Mouse (Mus musculus) heart, embryonic 13.5 days (tissue): ENCODE measurements at regions not wholly inside any gene's neighbourhood (a gene's known extent, or its start where the extent isn't known, plus 50 kb on each side); places are given as distances from the start of the nearest gene placed in this dataset.

Source experiments
- ATAC-seq: fragments of 200-750 bp; cut with Nextera tagmentation; 2 replicates; pipeline ENCODE4 v1.8.0; 2017; ENCODE audit warnings: moderate TSS enrichment; ENCODE audit not compliant: insufficient number of reproducible peaks, low FRiP score, low TSS enrichment; ENCODE audit errors: extremely low read depth
- H3K27ac ChIP-seq: fragments of 300-500 bp; sonication (generic); replicated peaks from 2 replicates; pipeline ENCODE4 v1.5.1; 2015; ENCODE audit warnings: moderate library complexity, mild to moderate bottlenecking, inconsistent platforms
- H3K27me3 ChIP-seq: fragments of 300-500 bp; sonication (generic); replicated peaks from 2 replicates; pipeline ENCODE4 v1.6.1; 2015; ENCODE audit warnings: mild to moderate bottlenecking, inconsistent platforms
- H3K36me3 ChIP-seq: fragments of 300-500 bp; sonication (generic); 2 replicates; pipeline ENCODE4 v1.6.1; 2015; ENCODE audit warnings: mild to moderate bottlenecking, inconsistent platforms
- H3K4me1 ChIP-seq: fragments of 300-500 bp; sonication (generic); 2 replicates; pipeline ENCODE4 v1.6.1; 2015; ENCODE audit warnings: inconsistent platforms
- H3K4me2 ChIP-seq: fragments of 300-500 bp; sonication (generic); 2 replicates; pipeline ENCODE4 v1.6.1; 2015; ENCODE audit warnings: inconsistent platforms, mild to moderate bottlenecking, moderate library complexity
- H3K4me3 ChIP-seq: fragments of 300-500 bp; sonication (generic); 2 replicates; pipeline ENCODE4 v1.5.1; 2015; ENCODE audit warnings: moderate library complexity, mild to moderate bottlenecking, inconsistent platforms
- H3K9ac ChIP-seq: fragments of 300-500 bp; sonication (generic); 2 replicates; pipeline ENCODE4 v1.6.1; 2015; ENCODE audit warnings: inconsistent platforms, mild to moderate bottlenecking, moderate library complexity
- H3K9me3 ChIP-seq: fragments of 300-500 bp; sonication (generic); 2 replicates; pipeline ENCODE4 v1.6.1; 2016; ENCODE audit warnings: inconsistent platforms
- WGBS: fragments of 180-500 bp; shearing (Covaris S2); methylation state at CpG from one replicate; pipeline ENCODE4 v1.1.7; 2015; ENCODE audit warnings: mixed read lengths; 5-methylcytosine and 5-hydroxymethylcytosine counted together

DNA sequence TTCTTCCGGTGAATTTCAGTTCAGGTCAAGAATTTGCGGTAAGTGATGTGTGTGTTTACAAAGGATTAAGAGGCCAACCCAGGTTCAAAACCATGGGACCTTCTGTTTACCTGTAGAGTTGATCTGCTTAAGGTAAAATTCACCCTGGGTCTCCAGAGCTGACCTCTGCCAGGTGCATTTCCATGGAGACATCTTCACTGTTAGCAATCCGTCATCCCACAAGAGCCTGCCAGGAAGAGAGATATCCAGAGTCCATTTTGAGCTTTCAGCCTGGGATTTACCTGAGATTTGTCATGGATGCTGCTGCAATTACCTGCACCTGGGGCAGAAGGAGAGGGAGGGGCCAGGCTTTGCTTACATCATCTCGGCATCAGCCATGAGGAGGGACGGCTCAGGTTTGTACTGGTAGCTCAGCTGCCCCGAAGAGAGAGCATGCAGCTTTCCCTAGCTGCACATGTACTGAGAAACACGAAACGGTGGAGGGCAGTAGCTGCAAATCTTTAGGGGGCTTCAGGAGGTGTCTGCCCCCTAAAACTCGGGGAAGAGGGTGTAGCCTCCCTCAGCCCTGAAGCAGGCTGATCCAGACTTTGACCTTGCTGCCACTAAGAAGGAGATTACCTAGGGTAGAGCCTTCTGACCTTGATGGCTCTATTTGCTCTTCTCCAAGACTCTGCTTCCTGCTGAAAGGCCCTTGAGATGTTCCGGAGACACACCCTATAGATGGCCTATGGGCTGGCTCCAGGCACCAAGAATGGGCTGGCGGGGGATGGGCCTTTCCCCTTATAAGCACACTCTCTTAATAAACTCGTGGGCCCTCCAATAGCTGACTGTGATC is 153.7 kb downstream of the Snx10 start:
- no peaks in the 10 kb centered on the region for H3K36me3 ChIP-seq
- H3K27ac ChIP-seq: no peak overlapping the region
- peaks cover 4% of the 10 kb centered on the region for H3K4me1 ChIP-seq
- H3K27me3 ChIP-seq: no peaks in the 10 kb centered on the region
- no peak overlapping the region for H3K9ac ChIP-seq
- H3K9me3 ChIP-seq: no peaks in the 10 kb centered on the region
- 72% methylated on average over 12 of the region's 12 CpGs for WGBS
- no peak for ATAC-seq
- no peak overlapping the region for H3K4me2 ChIP-seq
- no peak overlapping the region for H3K4me3 ChIP-seq

DNA sequence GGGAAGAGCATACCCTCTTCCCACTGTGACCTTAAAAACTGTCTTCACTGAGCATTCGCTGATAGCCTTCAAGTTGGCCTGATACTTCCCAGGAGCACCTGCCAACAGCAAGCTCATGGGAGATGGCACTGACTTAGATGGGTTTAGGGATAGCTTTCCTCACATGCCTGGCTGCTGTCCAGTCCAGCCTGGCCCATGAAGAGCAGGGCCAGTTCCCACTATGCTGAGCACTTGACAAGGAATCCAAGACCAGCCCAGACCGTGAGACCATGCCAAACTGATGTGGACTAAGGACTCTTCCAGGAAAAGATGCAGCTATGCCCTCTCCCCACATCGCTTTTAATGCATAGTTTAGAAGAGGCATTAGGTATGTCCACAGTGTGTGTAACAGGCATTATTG is 155.0 kb downstream of the Snx10 start:
- WGBS: 71% methylated on average over 3 of the region's 3 CpGs
- Histone ChIP-seq H3K9ac (no peak overlapping the region), H3K4me3 (no peak overlapping the region), H3K9me3 (no peaks in the 10 kb centered on the region), H3K4me1 (peaks cover 4% of the 10 kb centered on the region), H3K27ac (no peak overlapping the region), H3K36me3 (no peaks in the 10 kb centered on the region), H3K4me2 (no peak overlapping the region), H3K27me3 (no peaks in the 10 kb centered on the region)
- ATAC-seq: no peak

DNA sequence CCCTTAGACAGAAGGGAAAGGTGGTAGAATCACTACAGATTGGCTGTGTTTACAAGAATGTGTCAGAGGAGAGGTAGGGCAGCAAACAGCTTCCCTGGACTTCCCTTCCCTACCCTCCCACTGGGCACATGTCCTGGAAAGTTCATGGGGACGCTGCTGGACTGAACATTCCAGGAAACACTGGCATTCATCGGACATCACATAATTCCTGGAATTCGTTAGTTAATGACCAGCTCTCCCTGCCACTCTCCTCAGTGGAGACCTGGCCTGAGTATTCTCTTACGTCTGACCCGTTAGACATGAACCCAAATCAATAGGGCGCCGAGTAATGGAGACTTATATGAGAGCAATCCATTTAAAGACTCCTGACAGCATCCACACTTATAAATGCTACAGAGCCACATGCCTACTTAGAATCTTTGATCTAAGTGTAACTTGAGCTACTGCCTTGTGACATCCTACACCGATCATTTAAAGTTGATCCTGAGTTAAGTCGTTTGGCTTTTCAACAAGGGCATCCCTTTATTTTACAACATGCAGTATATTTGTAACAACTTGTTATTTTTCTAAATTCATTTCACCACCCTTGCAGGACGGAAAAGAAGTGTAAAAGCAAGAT is 156.6 kb downstream of the Snx10 start:
- Histone ChIP-seq H3K27ac (no peak overlapping the region), H3K4me2 (no peak overlapping the region), H3K9me3 (no peaks in the 10 kb centered on the region), H3K4me1 (peaks cover 4% of the 10 kb centered on the region), H3K36me3 (no peaks in the 10 kb centered on the region), H3K4me3 (no peak overlapping the region), H3K9ac (no peak overlapping the region), H3K27me3 (no peaks in the 10 kb centered on the region)
- 58% methylated on average over 10 of the region's 10 CpGs for WGBS
- no peak for ATAC-seq

DNA sequence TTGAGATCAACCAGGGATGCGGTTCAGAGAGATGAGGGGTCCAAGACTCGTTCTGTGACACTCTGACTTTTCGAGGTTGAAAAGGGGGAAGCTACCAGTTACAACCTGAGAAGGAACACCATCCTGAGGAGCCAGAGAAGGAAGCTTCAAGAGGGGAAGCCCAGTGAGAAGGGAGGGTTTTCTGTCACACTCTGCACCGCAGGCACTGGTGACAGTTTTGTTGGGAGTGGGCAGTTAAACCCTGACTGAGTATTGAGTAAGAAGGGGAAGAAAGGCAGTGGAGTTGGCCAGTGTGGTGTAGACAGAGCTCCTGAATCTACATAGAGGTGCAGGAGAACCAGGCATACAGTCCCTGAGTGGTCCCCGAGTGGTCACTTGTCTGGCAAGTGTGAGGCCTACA is 159.4 kb downstream of the Snx10 start:
- Histone ChIP-seq H3K4me2 (no peak overlapping the region), H3K27me3 (no peaks in the 10 kb centered on the region), H3K36me3 (no peaks in the 10 kb centered on the region), H3K4me3 (no peak overlapping the region), H3K9me3 (no peaks in the 10 kb centered on the region), H3K9ac (no peak overlapping the region), H3K4me1 (peaks cover 4% of the 10 kb centered on the region), H3K27ac (no peak overlapping the region)
- WGBS: 82% methylated on average over 5 of the region's 5 CpGs
- ATAC-seq: no peak

DNA sequence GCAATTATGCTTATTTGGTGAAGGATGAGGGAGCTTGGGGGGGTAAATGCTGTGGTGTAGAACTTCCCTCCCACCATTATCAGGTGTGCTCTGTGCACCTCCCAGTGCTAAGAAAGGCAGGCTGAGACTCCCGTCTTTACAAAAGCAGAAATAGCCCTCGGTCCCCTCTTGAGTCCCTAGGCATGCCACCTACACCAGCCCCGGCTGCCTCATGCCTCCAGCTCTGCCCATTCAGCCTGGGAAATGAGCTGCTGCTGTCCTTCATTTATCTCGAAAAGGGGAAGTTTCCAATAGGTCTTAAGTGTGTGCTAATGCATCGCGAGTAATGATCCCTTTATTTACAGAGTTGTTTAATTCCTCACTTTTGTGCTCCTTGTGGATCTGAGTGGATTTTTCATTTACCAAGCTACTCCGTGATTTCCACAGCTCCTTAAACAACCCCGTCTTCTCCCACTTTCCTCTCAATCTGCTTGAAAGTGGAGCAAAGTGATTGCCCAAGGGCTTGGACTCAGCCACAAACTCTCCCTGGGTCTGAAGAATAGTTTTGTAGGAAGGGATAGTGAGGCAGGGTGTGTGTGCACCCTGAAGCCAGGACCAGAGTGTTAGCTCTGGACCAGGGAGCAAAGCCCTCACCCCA is 162.1 kb downstream of the Snx10 start:
- Histone ChIP-seq H3K4me3 (no peak overlapping the region), H3K36me3 (no peaks in the 10 kb centered on the region), H3K9ac (no peak overlapping the region), H3K4me1 (no peaks in the 10 kb centered on the region), H3K9me3 (no peaks in the 10 kb centered on the region), H3K4me2 (no peak overlapping the region), H3K27me3 (no peaks in the 10 kb centered on the region), H3K27ac (no peak overlapping the region)
- 59% methylated on average over 8 of the region's 8 CpGs for WGBS
- no peak for ATAC-seq

DNA sequence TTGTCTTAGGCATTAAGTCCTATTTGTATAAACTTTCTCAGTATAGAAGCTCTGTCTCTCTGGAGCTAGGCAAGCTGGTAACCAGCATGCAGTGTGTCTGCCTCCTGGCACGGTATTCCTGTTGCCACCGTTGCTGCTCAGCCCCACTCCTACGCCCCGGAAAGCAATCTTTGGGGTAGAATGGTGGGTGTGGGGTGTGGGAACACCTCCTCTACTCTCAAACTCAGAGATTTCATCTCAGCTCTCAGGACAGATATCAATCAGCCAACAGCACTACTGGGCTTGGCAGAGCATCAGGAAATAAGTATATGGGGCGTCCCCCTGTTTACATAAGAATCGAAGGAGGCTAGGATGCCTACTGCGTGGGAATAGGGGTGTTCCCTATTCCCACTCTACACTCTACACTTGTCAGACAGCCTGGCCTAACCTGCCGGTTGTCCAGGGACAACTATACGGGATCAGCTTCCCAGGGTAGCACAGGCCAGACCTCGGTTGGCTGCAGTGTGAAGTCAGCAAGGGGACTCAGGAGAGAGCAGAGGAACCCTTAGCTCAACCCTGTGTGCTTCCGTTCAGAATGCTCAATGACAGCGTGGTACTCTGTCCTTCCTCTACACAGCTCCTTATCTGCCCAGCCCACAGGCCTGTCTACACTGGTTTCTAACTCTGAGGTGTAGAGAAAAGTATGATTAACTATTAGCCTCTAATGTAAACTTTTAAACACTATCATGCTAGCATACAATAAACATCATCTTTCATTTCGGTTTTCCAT is 167.3 kb downstream of the Snx10 start:
- H3K27ac ChIP-seq: no peak overlapping the region
- WGBS: 63% methylated on average over 13 of the region's 13 CpGs
- ATAC-seq: no peak
- H3K4me1 ChIP-seq: no peaks in the 10 kb centered on the region
- H3K9ac ChIP-seq: no peak overlapping the region
- H3K36me3 ChIP-seq: no peaks in the 10 kb centered on the region
- no peaks in the 10 kb centered on the region for H3K9me3 ChIP-seq
- no peak overlapping the region for H3K4me2 ChIP-seq
- H3K27me3 ChIP-seq: no peaks in the 10 kb centered on the region
- no peak overlapping the region for H3K4me3 ChIP-seq

DNA sequence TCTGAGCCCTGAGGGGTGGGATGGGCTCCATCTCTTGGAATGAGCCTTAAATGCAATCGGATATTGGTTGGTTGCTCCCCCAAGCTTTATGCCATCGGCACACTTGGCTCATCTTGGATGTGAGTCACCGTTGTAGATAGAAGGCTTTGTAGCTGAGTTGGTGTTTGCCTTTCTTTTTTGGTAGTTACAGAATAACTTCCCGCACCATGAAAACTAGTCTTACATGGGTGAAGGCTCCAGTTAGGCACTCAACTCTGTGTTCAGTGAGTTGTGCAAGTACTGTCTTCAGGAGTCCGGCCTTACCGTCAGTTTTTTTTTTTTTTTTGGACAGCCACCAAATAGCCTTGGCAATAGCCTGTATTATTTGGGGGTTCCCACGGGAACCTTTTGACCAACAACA is 170.3 kb downstream of the Snx10 start:
- no peak overlapping the region for H3K27ac ChIP-seq
- no peak overlapping the region for H3K9ac ChIP-seq
- no peaks in the 10 kb centered on the region for H3K27me3 ChIP-seq
- WGBS: 85% methylated on average over 7 of the region's 7 CpGs
- no peak overlapping the region for H3K4me3 ChIP-seq
- H3K4me2 ChIP-seq: no peak overlapping the region
- ATAC-seq: no peak
- no peaks in the 10 kb centered on the region for H3K9me3 ChIP-seq
- no peaks in the 10 kb centered on the region for H3K36me3 ChIP-seq
- no peaks in the 10 kb centered on the region for H3K4me1 ChIP-seq

DNA sequence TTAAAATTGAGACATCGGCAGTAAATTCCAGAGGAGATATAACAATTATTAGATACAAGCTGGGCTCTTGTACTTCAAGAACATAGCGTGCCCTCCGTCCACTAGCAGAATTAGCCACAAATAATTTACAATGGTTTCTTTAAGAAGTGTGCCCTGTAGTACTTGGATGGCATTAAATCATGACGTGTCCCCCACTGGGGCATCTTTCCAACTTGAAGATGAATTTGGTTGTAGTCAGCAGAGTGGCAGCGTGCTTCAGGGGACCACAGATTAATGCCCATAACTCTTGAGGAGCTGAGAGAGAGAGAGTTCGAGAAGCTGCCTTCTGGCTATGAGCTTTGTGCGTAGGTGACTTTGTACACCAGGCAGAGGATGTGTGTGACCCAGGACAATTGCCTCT is 172.7 kb downstream of the Snx10 start:
- Histone ChIP-seq H3K27me3 (no peaks in the 10 kb centered on the region), H3K4me3 (no peak overlapping the region), H3K9ac (no peak overlapping the region), H3K4me1 (no peaks in the 10 kb centered on the region), H3K36me3 (no peaks in the 10 kb centered on the region), H3K4me2 (no peak overlapping the region), H3K9me3 (no peaks in the 10 kb centered on the region), H3K27ac (no peak overlapping the region)
- no peak for ATAC-seq
- WGBS: 79% methylated on average over 7 of the region's 7 CpGs

DNA sequence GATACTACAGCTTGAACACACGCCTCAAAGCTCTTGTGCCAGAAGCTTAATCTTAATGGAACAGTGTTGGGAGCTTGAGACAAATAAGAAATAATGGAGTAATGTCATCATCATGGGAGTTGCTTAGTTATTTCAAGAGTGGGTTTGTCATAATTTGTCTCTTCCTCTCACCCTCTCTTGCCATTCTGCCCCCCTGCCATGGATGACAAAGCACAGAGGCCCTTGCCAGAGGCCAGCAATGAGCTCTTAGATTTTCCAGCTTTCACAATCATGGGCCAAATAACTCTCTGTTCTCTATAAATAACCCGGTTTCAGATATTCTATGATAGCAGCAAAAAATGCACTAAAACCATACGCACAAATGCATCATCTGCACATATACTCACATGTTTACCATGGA is 174.1 kb downstream of the Snx10 start:
- H3K4me1 ChIP-seq: peaks cover 7% of the 10 kb centered on the region; the same call in 1 of the 2 replicates
- H3K4me2 ChIP-seq: no peak overlapping the region
- H3K27ac ChIP-seq: no peak overlapping the region
- ATAC-seq: no peak
- H3K36me3 ChIP-seq: no peaks in the 10 kb centered on the region
- no peaks in the 10 kb centered on the region for H3K9me3 ChIP-seq
- 70% methylated on average over 3 of the region's 3 CpGs for WGBS
- no peak overlapping the region for H3K4me3 ChIP-seq
- H3K27me3 ChIP-seq: no peaks in the 10 kb centered on the region
- H3K9ac ChIP-seq: no peak overlapping the region

DNA sequence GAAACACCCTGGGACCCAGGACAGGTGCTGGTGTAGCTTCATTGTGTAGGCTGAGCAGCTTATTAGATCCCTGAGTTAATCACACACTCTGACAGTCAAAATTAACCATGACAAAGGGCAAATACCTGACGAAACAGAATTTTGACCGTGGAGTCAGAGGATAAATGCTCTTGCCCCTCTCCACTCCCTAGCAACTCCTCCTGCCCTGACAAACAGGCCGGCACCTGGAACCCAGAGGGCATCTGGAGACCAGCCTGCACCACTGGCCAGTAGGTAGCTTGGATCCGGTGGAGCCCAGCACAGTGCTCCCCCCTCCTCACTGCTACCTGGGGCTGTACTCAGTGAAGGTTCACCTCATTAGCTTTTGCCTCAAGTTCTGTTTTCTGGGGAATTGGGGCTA is 174.5 kb downstream of the Snx10 start:
- no peaks in the 10 kb centered on the region for H3K27me3 ChIP-seq
- no peak overlapping the region for H3K9ac ChIP-seq
- no peak for ATAC-seq
- H3K4me1 ChIP-seq: peaks cover 11% of the 10 kb centered on the region; the same call in 1 of the 2 replicates
- H3K4me2 ChIP-seq: no peak overlapping the region
- no peak overlapping the region for H3K27ac ChIP-seq
- H3K36me3 ChIP-seq: no peaks in the 10 kb centered on the region
- H3K9me3 ChIP-seq: no peaks in the 10 kb centered on the region
- WGBS: 73% methylated on average over 4 of the region's 4 CpGs
- H3K4me3 ChIP-seq: no peak overlapping the region

DNA sequence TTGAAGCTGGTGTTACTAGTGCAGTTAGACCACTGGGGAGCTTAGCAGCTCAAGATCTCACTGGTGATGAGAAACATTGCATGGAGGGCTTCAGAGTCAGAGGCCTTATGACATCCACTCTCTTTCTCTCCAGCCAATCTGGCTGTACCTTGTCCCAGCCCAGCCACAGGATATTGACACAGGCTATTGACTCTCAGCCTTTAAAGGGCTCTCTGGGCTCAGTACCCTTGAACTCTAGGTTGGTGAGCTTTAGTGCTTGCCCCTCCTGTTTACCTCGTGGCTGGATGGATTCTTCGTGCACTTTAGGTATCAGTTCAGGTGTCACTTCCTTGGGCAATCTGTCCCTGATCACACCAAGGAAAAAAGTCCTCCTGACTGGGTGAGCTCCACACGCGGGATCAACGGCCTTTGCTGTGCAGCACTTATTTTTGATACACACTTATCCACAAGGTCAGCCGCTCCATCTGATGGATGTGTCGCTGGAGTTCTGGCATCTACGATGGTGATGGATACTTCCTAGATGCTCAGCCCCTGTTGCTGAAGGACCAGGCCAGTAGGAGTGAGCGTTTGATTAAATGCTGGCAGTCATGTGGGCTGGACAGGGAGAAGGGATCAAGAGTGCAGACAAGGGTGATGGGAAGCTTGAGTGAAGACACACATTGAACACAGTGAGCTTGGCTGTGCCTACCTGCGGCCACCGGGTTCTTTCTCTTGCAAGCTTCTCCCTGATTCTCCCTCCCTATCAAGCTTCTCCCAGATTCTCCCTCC is 177.7 kb downstream of the Snx10 start:
- H3K9me3 ChIP-seq: no peaks in the 10 kb centered on the region
- no peak overlapping the region for H3K4me2 ChIP-seq
- peaks cover 16% of the 10 kb centered on the region for H3K4me1 ChIP-seq
- WGBS: 79% methylated on average over 11 of the region's 11 CpGs
- no peaks in the 10 kb centered on the region for H3K27me3 ChIP-seq
- H3K27ac ChIP-seq: no peak overlapping the region
- H3K9ac ChIP-seq: no peak overlapping the region
- H3K4me3 ChIP-seq: no peak overlapping the region
- ATAC-seq: no peak
- H3K36me3 ChIP-seq: no peaks in the 10 kb centered on the region
